Mouse (Mus musculus): ENCODE data around the gene Slfn2.

The Slfn2 gene

GRCm38 (mm10) chr11:83077714-83078422, 13.0 kb downstream of the Slfn2 start:
- DNase-seq = peak; percentile 88 to 90

- DNase-seq = no peak
Observed at GRCm38 (mm10) chr11:83078423-83079140, 13.7 kb downstream of the Slfn2 start.

- no peak for DNase-seq
Observed at GRCm38 (mm10) chr11:83079487-83080199, 14.7 kb downstream of the Slfn2 start.

- no peak for DNase-seq
Observed at GRCm38 (mm10) chr11:83082741-83083473, 18.0 kb downstream of the Slfn2 start.

GRCm38 (mm10) chr11:83084161-83084560, 19.2 kb downstream of the Slfn2 start:
- DNase-seq = no peak

GRCm38 (mm10) chr11:83084761-83085160, 19.8 kb downstream of the Slfn2 start:
- no peak for DNase-seq

- peak; percentile 36 to 63 for DNase-seq
Observed at GRCm38 (mm10) chr11:83115138-83115537, 50.2 kb downstream of the Slfn2 start.

- DNase-seq = no peak
Observed at GRCm38 (mm10) chr11:83116597-83117227, 51.8 kb downstream of the Slfn2 start, which contains the start of gene Slfn1. Slfn1 (plus strand) TSS chr11:83116849.

GRCm38 (mm10) chr11:83118056-83118455, 53.1 kb downstream of the Slfn2 start:
- DNase-seq = peak in 1 of 2 experiments; percentile 14

All from kidney, postnatal 36 days (tissue).